Mouse (Mus musculus) embryo, embryonic 11 days (tissue): ENCODE results near the gene Pth.

Experiments used
- DNase-seq: peaks from one replicate; pipeline ENCODE4 v3.0.0-alpha.2; 2015

The Pth gene

DNA sequence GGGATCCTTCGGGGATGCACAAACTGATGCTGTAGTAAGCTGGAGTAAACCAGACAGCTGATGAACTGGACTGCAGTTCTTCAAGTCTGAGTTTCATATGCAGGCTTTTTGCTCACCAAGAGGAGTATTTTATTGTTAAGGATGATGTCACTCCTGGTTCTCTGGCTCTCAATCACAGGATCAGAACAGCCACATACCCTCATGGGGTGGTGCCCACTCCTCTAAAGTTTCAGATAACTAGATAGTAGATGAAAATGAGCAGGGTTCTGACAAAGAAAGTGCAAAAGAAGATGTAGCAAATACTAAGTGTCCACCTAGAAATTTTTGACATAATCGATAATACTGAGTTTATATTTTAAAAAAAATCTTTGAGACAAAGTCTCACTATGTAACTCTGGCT lies at the start of gene Pth:
Gene Pth, minus strand, starts transcription at position 101 of the 400 bp plus-strand sequence.
- no peak for DNase-seq

DNA sequence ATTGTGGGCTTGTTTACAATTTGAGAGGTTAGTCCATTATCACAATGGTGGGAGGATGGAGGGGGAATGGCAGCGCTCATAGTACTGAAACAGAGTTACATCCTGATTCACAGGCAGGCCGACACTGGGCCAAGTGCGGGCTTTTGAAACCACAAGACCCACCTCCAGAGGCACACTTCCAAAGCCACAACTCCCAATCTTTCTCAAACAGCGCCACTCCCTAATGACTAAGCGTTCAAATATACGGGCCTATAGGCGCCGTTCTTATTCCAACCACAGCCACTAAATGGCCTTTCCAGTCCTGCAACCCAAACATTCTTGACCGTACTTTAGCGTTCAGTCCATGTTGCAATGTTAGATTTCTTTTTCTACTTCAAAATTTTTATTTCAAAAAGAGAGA lies 47.9 kb upstream of the Pth start:
- DNase-seq = no peak

DNA sequence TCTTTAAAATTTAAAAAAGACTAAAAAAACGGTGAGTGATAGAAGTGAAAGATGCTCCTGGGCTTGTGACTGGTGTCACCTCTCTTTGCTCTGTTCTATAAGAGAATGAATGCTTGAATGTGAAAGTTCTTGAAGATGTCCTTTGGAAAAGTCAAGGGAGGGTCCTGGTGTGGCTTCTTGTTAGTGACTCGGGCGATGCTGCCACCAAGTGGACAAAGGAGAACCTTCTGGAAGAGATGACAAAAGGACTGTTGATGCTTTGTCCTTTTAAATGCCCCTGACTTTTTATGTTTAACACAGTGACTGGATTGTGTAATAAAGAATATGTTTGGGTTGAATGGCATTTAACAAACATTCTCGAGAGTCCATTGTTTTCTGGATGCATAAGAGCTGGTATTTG lies 45.9 kb upstream of the Pth start:
- peak; percentile 69 for DNase-seq

DNA sequence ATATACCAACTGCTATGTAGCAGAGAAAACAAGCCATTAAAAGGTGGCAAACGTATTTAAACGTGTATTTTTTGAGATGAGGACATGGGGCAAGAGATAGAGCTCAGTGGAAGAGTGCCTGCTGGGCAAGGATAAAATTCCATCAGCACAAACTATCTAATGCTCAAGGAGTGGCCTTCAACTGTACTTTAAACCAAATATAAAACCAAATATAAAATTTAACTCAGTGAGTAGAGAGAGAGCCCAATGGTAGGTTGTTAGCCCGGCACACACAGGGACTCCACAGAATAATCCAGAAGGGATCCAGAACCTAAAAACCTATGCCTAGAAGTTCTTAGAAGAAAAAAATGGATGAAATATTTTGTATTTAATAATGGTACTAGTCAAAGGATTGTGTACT lies 45.1 kb upstream of the Pth start:
- DNase-seq = no peak

DNA sequence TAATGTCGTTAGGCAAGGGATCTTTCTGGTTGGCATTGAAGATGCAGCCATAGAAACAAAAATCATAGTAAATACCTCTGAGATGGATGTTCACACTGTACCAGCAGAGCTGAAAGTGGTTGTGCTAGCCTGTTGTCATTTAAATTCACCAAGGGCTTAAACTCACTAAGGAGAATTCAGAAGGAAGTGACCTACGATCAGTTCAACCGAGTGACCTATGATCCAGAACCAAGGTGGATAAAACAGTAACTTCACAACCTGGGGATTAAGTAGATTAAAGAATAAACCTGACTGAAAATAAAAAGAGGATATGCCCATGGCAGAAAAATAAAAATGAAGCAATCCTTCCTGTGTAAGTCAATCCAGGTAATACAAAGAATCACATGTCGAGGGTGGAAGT lies 44.5 kb upstream of the Pth start:
- no peak for DNase-seq

DNA sequence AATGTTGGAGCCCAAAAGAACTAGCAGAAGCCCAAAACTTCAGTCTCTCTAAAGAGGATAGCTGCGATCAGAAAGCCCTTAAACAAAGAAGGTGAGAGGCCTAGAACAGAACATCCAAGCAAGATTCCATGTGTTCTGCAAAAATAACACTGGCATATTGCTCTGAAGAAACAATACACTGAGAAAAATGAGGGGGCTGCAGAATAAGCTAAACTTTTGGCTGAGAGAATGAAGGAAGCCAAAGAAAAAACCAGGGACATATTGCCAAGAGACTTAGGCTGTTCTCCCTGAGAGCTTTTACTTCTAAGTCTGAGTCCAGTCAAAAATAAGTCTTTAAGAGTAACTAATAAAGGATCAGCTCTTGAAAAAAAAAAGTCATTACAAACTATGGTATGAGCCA lies 32.4 kb upstream of the Pth start:
- no peak for DNase-seq

DNA sequence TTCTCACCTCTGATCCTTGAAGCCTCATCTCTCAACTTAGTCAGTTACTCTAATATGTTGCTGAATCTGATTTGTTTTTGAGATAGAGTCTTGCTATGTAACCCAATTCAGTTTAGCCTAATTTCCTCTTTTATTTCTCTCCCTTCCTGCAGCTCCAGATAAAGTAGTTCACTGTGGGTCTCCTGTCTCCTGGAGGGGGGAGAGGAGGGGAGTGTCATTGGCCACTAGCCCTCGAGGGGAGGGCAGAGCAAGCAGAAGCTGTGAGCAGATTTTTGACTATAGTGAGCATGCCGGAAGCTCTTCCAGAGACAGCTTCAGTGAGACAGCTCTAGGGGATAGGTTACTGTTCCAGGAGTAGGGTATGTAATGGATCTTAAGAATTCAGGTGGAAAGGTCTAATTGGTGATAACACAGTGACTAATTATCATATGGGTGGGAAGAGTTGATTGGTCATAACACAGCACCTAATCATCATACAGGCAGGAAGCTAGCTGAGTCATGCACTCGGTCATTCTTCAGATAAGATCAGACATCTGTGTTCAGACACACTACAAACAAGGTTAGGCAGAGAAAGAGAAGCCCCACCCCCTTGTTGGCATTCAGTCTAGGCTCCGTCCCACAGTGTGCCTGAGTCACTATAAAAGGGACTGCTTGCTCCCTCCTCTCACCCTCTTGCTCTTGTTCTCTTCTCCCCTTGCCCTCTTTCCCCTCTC lies 30.9 kb upstream of the Pth start:
- peak; percentile 2 for DNase-seq

DNA sequence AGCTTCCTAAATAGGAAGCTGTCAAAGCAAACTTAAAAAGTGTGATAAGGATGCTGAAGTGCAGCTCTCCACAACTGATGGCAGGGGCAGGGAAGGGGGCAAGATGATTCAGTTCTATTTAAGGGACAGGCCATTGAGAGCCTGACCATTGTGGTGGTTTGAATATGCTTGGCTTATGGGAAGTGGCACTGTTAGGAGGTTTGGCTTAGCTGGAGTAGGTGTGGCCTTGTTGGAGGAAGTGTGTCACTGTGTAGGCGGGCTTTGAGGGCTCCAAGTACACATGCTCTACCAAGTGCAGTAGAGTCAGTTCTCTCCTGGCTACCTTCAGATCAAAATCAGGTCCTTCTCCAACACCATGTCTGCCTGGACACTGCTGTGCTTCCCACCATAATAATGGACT lies 28.2 kb upstream of the Pth start:
- no peak for DNase-seq

DNA sequence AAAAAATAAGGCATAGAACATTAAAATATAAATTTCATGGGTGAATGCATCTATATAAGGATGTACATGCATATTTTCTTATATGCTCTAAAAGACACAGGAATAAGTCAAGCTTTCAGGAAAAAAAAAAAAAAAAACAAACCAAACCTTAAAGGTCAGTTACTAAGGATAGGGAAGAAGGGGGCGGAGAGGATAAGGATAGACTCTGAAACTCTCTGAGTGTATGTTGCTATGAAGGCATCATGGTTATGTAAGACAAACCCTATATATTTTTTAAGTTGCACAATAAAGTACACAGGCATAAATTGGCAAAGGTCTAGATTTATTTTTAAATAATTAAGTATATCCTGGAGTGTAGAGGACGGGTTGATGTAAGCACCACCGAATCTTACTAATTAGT lies 26.9 kb upstream of the Pth start:
- no peak for DNase-seq

DNA sequence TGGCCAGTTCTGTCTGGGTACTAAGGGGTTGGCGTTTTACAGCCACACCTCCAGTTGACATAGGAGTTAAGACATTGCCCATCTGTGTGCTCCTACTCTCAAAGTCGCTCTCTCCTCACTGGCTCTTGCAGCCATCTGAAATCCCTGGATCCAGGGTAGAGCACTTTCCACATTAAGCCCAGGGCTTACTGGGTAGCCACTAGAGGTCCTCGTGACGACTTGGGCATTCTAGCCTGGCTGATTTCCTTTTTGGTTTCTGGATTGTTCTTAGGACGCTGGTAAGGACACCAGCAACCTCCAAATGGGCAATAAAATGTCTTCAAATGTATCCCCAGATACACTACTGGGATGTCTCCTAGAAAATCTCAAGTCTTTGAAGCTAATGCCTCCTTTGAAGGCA lies 20.3 kb upstream of the Pth start:
- no peak for DNase-seq

DNA sequence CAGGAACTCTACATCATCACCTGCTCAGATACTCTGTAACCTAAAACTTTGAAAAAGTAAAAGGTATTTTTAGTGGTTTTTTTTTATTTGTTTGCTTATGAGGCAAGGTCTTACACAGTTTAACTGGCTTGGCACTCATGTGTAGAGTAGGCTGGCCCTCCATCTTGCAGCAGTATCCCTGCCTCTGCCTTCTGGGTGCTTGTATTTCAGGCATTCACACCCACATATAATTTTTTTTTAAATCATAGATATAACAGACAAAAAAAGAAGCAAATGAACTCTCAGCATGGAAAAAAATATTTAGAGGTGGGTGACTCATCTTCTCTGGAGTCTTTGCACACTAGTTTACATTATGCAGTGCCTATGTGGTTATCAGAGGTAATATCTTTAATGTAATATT lies 9.7 kb upstream of the Pth start:
- DNase-seq = no peak

DNA sequence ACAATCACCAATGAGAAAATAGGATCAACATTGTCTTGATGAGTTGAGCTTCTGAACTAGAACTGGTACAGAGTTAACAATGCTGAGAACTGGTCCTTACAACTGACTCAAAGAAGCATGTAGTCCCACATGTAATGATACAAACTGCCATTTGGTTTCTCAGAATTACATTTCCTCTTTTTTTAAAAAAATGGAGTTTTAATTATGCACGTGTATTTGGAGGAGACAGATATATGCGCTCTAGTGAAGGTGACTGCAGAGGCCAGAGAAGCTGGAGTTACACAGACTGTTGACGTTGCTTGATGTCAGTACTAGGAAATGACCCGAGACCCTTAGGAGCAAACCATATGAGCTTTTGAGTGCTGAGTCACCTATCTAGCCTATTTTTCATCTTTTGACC lies 8.3 kb upstream of the Pth start:
- DNase-seq = no peak

DNA sequence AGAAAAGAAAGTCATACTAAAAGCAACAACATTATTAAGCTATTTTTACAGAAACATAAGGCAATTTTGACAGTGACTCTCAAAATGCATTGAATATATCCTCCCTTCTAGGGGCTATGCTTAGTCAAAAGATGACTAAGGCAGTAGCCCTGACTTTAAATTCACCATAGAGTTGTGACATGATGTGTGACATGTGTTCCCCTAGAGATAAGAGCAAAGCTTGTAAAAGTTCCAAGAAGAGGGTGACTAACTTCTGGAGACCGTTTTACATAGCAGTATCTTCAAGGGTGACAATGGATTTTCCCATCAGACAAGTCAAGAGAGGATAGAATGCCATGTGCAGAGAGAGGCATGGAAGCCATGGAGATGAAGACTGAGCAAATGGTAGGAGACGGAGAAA lies 3.2 kb upstream of the Pth start:
- DNase-seq = no peak

DNA sequence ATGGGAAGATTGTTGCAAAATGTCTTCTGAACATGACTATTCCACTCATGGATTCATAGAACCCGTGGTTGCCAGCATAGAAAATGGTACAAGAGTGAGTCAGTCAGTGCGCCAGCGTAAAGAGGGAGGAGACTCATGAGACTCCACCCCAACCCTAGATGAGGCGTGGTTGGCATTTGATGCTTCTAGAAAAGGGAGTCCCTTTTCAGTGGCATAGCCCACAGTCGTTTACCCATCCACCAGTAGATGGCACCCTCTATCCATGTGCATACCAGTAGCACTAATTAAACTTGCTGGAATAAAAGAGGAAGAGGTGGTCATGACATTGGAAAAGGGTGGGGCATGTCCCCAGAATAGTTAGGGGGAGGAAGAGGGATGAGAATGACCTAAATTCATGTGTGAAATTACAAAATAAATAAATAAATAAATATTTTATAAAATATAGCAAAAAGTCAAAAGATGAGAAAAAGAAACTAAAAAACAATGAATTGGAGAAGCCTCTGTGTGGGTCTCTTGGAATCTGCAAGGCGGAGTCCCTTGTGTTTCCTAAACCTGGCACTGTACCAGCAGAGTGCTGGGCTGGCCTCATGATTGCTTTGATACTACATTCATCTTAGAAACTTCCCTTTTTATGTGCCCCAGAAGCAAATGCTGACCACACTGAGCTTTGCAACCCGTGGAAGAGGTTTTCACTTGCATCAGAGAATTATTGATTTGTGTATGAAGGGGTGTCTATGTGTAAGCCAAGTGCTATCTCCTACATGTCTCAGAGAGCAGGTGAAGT lies 10.3 kb downstream of the Pth start:
- DNase-seq = peak; percentile 84

DNA sequence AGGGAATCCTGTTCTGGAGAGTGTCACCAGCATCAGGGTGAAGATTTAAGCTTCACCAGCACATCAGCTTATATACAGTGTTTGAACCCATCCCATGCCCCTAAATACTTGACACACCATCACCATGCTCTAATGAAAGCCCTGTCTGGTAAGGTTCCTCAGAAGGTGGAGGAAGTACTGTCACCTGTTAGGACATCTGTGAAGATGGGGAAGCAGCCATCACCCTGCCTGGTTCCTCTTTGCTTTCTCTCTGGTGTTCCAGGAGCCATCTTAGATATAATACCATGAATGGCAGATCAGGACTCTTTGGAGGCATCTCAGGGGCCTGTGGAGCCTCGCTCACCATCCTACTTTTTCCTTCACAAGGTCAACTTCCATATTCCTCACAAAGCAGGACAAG lies 15.7 kb downstream of the Pth start:
- DNase-seq = no peak

DNA sequence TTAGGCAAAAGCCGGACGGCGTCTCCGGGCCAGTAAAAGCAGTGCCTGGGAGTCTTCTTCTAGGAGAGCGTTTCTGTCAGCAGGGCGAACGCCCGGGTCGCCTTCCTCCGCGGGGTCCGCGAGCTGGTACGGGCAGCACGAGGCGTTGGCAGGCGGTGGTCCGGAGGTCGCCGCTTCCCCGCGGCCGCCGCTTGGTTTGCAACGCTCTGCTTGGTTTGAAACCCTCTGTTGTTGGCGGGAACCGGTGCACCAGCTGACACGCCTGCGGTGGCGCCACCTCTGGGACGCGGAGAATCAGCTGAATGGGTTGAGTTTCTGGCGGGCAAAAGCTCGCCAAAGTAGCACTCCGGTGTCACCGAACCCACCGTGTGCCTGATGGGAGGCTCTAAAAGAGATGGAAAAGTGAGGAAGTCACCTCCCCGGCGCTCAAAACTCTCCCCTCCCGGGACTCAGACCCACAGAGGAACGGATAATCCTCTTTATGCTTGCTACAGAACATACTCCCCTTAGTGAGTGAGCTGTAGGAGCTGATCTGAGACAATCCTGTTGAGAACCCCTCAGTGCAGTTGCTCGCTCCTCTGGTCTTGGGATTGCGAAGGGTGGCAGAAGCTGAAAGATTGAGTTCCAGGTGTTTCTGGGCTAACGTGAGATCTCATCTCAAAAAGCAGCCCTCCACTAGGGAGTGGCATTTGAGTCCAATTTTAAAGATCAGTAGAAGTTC lies 18.6 kb downstream of the Pth start:
- peak; percentile 85 for DNase-seq

DNA sequence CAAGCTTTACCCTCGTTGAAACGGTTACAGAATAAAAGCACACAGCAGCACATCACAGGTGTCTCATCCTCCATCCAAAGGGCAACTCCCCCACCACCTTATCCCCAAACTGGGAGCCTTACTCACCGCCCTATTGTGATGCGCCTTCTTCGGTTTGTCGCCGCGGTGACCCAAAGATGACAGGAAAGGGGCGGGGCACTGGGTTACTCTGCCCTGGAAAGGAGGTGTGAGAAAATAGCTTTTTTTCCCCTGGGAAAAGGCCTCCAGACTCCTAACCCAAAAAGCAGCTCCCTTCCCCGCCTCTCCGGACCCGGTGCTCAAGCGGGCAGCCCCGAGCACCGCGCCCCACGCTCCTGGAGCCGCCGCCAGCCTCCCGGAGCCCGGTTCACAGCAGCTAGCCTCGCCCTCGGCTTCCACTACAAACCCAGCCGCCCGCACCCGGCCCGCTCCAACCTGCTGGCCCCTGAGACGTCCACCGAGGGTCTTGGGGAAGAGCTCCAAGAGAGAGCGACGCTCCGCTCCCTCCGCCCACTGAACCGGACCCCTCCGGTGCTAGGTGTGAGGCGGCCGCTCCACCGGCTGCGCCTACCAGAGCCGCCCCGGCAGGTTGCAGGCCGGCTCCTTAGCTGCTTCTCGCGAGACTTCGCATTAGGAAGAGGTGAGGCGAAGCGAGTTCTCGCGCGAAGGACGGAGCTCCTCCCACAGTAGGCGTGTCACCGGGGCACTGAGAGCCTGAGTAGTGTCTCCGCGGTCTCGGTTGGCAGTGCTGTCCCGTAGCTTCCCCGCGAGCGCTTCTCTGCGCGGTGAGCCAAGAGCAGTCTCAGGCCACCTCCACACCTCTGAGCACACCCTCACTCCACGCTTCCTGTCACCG lies 19.4 kb downstream of the Pth start, which contains the start of gene Btbd10:
Gene Btbd10, minus strand, starts transcription at position 647 of the 874 bp plus-strand sequence.
- peak; percentile 99 for DNase-seq

DNA sequence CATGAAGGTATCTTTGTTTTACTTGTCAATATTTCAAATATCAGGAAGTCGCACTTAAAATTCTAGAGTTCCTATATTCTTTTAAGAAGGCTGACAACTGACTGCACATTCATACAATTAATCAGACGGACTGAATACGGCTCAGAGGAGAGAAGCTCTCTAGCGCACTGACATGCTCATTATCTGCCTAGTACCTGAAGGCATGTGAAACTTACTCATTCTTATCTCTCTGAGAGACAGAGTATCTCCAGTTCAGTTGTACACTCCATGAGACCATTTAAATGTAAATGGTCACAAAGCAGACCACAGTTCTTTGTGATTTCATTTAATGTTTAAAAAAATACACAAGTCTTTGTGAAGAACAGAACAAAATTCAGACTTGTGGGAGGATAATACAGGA lies 20.9 kb downstream of the Pth start:
- no peak for DNase-seq

DNA sequence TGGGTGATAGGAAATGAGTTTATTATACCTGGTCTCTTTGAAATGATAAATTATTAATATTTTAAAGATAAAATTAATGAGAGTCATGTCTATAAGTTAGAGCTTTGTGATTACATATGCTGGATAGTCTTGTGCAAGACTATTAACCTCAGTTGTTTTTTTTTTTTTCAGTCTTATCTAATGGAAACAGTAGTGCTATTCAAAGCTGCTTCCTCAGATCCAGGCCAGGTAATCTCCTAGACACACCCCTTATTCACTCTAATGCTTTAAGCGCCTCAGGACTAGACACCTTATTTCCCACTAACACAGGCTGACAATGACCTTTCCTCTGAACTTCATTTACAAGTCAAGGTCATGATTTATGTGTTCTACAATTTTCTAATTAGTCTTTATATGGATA lies 39.3 kb downstream of the Pth start:
- DNase-seq = no peak

DNA sequence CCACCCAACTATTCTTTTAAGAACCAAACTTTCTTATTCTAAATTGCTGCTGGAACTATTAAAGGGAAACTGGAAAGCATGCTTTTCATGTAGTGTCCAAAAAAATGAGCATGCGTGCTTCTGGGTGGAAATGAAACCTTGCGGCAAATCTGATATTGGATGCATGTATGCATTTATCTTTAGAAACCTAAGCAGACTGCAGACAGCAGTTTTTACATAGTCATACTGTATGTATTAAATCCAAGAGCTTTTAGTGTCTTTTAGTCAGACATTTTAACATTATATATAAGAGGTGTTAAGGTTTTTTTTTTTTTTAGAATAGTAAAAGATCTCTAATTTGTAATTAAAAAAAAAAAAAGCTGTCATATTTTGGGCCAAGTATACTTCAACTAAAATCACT lies 40.7 kb downstream of the Pth start:
- DNase-seq = no peak

DNA sequence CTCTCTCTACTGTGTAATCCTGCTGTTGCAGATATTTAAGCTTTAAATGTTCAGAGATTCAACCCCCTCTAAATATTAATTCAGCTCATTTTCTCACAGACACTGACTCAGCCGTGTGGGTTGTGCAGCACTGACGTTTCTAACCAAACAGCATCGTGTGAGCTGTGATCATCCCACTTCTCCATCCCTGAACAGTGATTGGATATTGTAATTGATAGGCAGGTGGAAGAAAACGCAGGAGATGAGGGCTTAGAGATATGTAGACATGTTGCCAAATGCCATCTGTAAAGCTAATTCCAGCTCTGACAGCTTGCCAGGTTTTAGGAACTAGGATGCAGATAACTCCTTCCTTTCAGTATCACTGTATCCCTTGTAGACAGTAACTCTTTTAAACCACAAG lies 41.1 kb downstream of the Pth start:
- DNase-seq = no peak
